Mouse (Mus musculus) heart, postnatal 0 days (tissue): ENCODE results near the gene Fcgr2b. TPM values are rescaled to one million over a fixed set of nuclear protein-coding genes. Genes with fewer than 3 reads are reported as not detected.

Experiments used
- ATAC-seq: fragments of 200-750 bp; cut with Nextera tagmentation; 2 replicates; pipeline ENCODE4 v1.8.0; 2017; ENCODE audit warnings: low read depth, moderate number of reproducible peaks, moderate library complexity; ENCODE audit not compliant: insufficient read depth
- DNase-seq: peaks from one replicate; pipeline ENCODE4 v3.0.0-alpha.2; 2016; ENCODE audit warnings: low spot score
- H3K27ac ChIP-seq: fragments of 300-500 bp; sonication (generic); 2 replicates; pipeline ENCODE4 v1.5.1; 2014; ENCODE audit warnings: low read depth, mild to moderate bottlenecking
- H3K27me3 ChIP-seq: fragments of 300-500 bp; sonication (generic); 2 replicates; pipeline ENCODE4 v1.6.1; 2014; ENCODE audit warnings: low read length, mixed read lengths; ENCODE audit not compliant: control insufficient read depth, insufficient read depth
- H3K36me3 ChIP-seq: fragments of 300-500 bp; sonication (generic); replicated peaks from 2 replicates; pipeline ENCODE4 v1.6.1; 2014; ENCODE audit warnings: low read length, mixed read lengths; ENCODE audit not compliant: control insufficient read depth, insufficient read depth
- H3K4me1 ChIP-seq: fragments of 300-500 bp; sonication (generic); 2 replicates; pipeline ENCODE4 v1.6.1; 2014; ENCODE audit warnings: antibody characterized with exemption; ENCODE audit not compliant: control insufficient read depth, insufficient read depth
- H3K4me2 ChIP-seq: fragments of 300-500 bp; sonication (generic); 2 replicates; pipeline ENCODE4 v1.6.1; 2014; ENCODE audit warnings: low read depth, mild to moderate bottlenecking, low read length, moderate library complexity
- H3K4me3 ChIP-seq: fragments of 300-500 bp; sonication (generic); 2 replicates; pipeline ENCODE4 v1.5.1; 2014; ENCODE audit warnings: low read depth, low read length
- H3K9ac ChIP-seq: fragments of 300-500 bp; sonication (generic); replicated peaks from 2 replicates; pipeline ENCODE4 v1.6.1; 2014; ENCODE audit warnings: low read depth, low read length, mixed read lengths
- H3K9me3 ChIP-seq: fragments of 300-500 bp; sonication (generic); replicated peaks from 2 replicates; pipeline ENCODE4 v1.6.1; 2016; ENCODE audit warnings: low read length; ENCODE audit not compliant: control insufficient read depth
- CTCF ChIP-seq: IDR thresholded peaks from 2 replicates; pipeline ENCODE4 v1.5.1; 2016; ENCODE audit warnings: antibody characterized with exemption, control low read depth, low read depth
- EP300 ChIP-seq: IDR thresholded peaks from 2 replicates; pipeline ENCODE4 v1.6.1; 2016; ENCODE audit warnings: antibody characterized with exemption, low read depth
- WGBS: fragments of 180-500 bp; shearing (Covaris S2); extraction: QIAGEN DNeasy Blood & Tissue Kit; methylation state at CpG from one replicate; pipeline ENCODE4 v1.1.7; 2014; 5-methylcytosine and 5-hydroxymethylcytosine counted together
- polyA plus RNA-seq: library from polyadenylated mRNA; unstranded; fragments of >200 nt; fragmentation: Nextera tagmentation; extraction: Ambion mirVana; gene quantifications from 2 replicates; pipeline ENCODE4 v1.2.1, GENCODE M21; 2015
- total RNA-seq: library from RNA; depleted of rRNA; stranded (reverse); fragments of >200 nt; gene quantifications from 2 replicates; pipeline ENCODE4 v1.2.3, GENCODE M21; 2014; ENCODE audit warnings: low replicate concordance; rRNA removed

The Fcgr2b gene
- total RNA-seq (1.4 and 9.7 TPM in 2 replicates), polyA plus RNA-seq (2.0 and 2.3 TPM in 2 replicates)

GRCm38 (mm10) chr1:170976447-170976846 lies at the start of gene Fcgr2b:
Gene Fcgr2b (minus strand): TSS chr1:170976547.
- Histone ChIP-seq H3K27ac (no peak within 1 kb of the TSS), H3K4me1 (no peaks in the 10 kb centered on the region), H3K9ac (no peak within 1 kb of the TSS), H3K9me3 (no peaks in the 10 kb centered on the region), H3K27me3 (no peaks in the 10 kb centered on the region), H3K36me3 (no peaks in the 10 kb centered on the region), H3K4me2 (no peak within 1 kb of the TSS), H3K4me3 (no peak within 1 kb of the TSS)
- 80% methylated on average over 5 of the region's 5 CpGs for WGBS
- TF ChIP-seq EP300 (no peak), CTCF (no peak)
- DNase-seq (no peak), ATAC-seq (no peak)

- TF ChIP-seq CTCF, result no peak
- no peak overlapping the region for H3K4me3 ChIP-seq
- WGBS, result 62% methylated on average over 7 of the region's 7 CpGs
These were observed 43.1 kb upstream of the Fcgr2b start for GRCm38 (mm10) chr1:171019311-171019950.

DNA sequence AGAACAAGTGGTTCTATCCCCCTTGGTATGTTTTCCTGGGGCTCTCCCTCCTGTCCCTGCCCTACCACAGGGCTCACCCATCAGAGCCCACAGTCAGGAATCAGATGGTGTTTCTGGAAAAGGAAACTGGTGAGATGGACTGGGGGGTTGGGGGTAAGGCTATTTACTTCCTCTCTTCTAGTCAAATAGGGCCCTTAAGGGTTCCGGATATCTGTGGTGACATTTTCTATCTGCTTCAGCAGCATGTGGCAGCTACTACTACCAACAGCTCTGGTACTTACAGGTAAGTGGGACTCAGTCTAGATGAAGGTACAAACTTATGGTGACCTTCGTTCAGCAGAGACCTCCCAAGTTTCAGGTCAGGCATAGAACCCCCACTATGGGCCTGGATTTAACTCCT lies 42.4 kb upstream of the Fcgr2b start, which contains the start of gene Fcgr4:
Fcgr4 (plus strand) TSS at position 184 of the 400 bp plus-strand sequence.
- TF ChIP-seq EP300 (no peak), CTCF (no peak)
- H3K27ac ChIP-seq, result no peak within 1 kb of the TSS
- no peaks in the 10 kb centered on the region for H3K4me1 ChIP-seq
- no peaks in the 10 kb centered on the region for H3K9me3 ChIP-seq
- H3K9ac ChIP-seq, result no peak within 1 kb of the TSS
- no peak for DNase-seq
- no peaks in the 10 kb centered on the region for H3K36me3 ChIP-seq
- H3K4me3 ChIP-seq, result no peak within 1 kb of the TSS
- 69% methylated on average over 2 of the region's 2 CpGs for WGBS
- no peak for ATAC-seq
- H3K27me3 ChIP-seq, result no peaks in the 10 kb centered on the region
- no peak within 1 kb of the TSS for H3K4me2 ChIP-seq

More at GRCm38 (mm10) chr1:171019311-171019950, 43.1 kb upstream of the Fcgr2b start:
- DNase-seq (no peak), ATAC-seq (no peak)
- Histone ChIP-seq H3K27ac (no peak overlapping the region), H3K27me3 (no peaks in the 10 kb centered on the region), H3K4me2 (no peak overlapping the region), H3K9ac (no peak overlapping the region), H3K9me3 (no peaks in the 10 kb centered on the region), H3K4me1 (no peaks in the 10 kb centered on the region), H3K36me3 (no peaks in the 10 kb centered on the region)

- TF ChIP-seq EP300 (no peak), CTCF (no peak)
- Histone ChIP-seq H3K9me3 (no peaks in the 10 kb centered on the region), H3K27ac (no peak overlapping the region), H3K4me2 (no peak overlapping the region), H3K9ac (no peak overlapping the region), H3K27me3 (no peaks in the 10 kb centered on the region), H3K36me3 (no peaks in the 10 kb centered on the region), H3K4me1 (no peaks in the 10 kb centered on the region), H3K4me3 (no peak overlapping the region)
- 54% methylated on average over 6 of the region's 6 CpGs for WGBS
- DNase-seq (no peak), ATAC-seq (no peak)
These were observed 41.3 kb upstream of the Fcgr2b start for GRCm38 (mm10) chr1:171017468-171018158.

- ATAC-seq, result no peak
- Histone ChIP-seq H3K27me3 (no peaks in the 10 kb centered on the region), H3K4me3 (no peak overlapping the region), H3K9me3 (no peaks in the 10 kb centered on the region), H3K36me3 (no peaks in the 10 kb centered on the region), H3K27ac (no peak overlapping the region), H3K4me1 (no peaks in the 10 kb centered on the region), H3K4me2 (no peak overlapping the region), H3K9ac (no peak overlapping the region)
- WGBS, result 63% methylated on average over 6 of the region's 6 CpGs
- DNase-seq, result no peak
- TF ChIP-seq CTCF (no peak), EP300 (no peak)
These were observed 40.5 kb upstream of the Fcgr2b start for GRCm38 (mm10) chr1:171016676-171017356.
